Mouse (Mus musculus) CH12.LX (cell line): ENCODE results near the gene Hddc2. TPM values are rescaled to one million over a fixed set of nuclear protein-coding genes. Genes with fewer than 3 reads are reported as not detected.

Experiments
- DNase-seq: peaks from one replicate; pipeline ENCODE4 v3.0.0-alpha.2; 2013; ENCODE audit errors: extremely low read depth
- H3K27ac ChIP-seq: 2 replicates; pipeline ENCODE4 v1.5.1; 2012; ENCODE audit warnings: low read depth, mild to moderate bottlenecking, control low read depth, moderate library complexity; ENCODE audit not compliant: insufficient read depth
- H3K27me3 ChIP-seq: replicated peaks from 2 replicates; pipeline ENCODE3; 2012; ENCODE audit warnings: inconsistent platforms
- H3K36me3 ChIP-seq, 2 experiments: replicated peaks in 1 of 2; 2 replicates each; pipeline versions ENCODE3 to v1.6.1; 2012; ENCODE audit warnings: inconsistent platforms in 1 of 2, low read length in 1 of 2, mild to moderate bottlenecking in 1 of 2, mixed read lengths in 1 of 2, moderate library complexity in 1 of 2; ENCODE audit not compliant: control insufficient read depth in 1 of 2, insufficient read depth in 1 of 2
- H3K4me1 ChIP-seq, 2 experiments: 2 replicates each; pipeline ENCODE4 v1.6.1; 2012; ENCODE audit warnings: inconsistent platforms in 1 of 2, moderate library complexity in 1 of 2; ENCODE audit not compliant: insufficient read depth in 2 of 2, control insufficient read depth in 1 of 2
- H3K4me2 ChIP-seq: 2 replicates; pipeline ENCODE4 v1.6.1; 2012; ENCODE audit warnings: low read depth, mild to moderate bottlenecking, control low read depth; ENCODE audit not compliant: poor library complexity, insufficient read depth, severe bottlenecking
- H3K4me3 ChIP-seq, 3 experiments: fragments of 150-350 bp in 1 of 3; sonication (generic) in 1 of 3; replicated peaks in 1 of 3; 2 replicates each; pipeline versions ENCODE3 to v1.5.1; 2011 to 2012; ENCODE audit warnings: low read depth in 2 of 3, low read length in 2 of 3, mild to moderate bottlenecking in 2 of 3, moderate library complexity in 2 of 3, control low read depth in 1 of 3, improper control_type of control experiment in 1 of 3, inconsistent platforms in 1 of 3, mixed read lengths in 1 of 3; ENCODE audit not compliant: poor library complexity in 1 of 3
- H3K79me2 ChIP-seq: replicated peaks from 2 replicates; pipeline ENCODE4 v1.6.1; 2012; ENCODE audit warnings: mild to moderate bottlenecking, moderate library complexity; ENCODE audit not compliant: control insufficient read depth, poor library complexity, insufficient read depth, severe bottlenecking; ENCODE audit errors: extremely low read depth
- H3K9ac ChIP-seq: 2 replicates; pipeline ENCODE4 v1.6.1; 2012; ENCODE audit warnings: low read depth, mild to moderate bottlenecking, control low read depth, moderate library complexity; ENCODE audit not compliant: insufficient read depth
- H3K9me3 ChIP-seq: replicated peaks from 2 replicates; pipeline ENCODE3; 2012; ENCODE audit warnings: low read length, inconsistent platforms, mixed read lengths
- BHLHE40 ChIP-seq: IDR thresholded peaks from 2 replicates; pipeline ENCODE4 v1.6.1; 2011; ENCODE audit warnings: mild to moderate bottlenecking, low read depth, low read length, improper control_type of control experiment
- ELF1 ChIP-seq: IDR thresholded peaks from 2 replicates; pipeline ENCODE4 v1.6.1; 2014; ENCODE audit warnings: low read depth, mild to moderate bottlenecking, inconsistent platforms, low read length, improper control_type of control experiment
- EP300 ChIP-seq: IDR thresholded peaks from 2 replicates; pipeline ENCODE4 v1.6.1; 2011; ENCODE audit warnings: low read length, improper control_type of control experiment
- GABPA ChIP-seq: IDR thresholded peaks from 2 replicates; pipeline ENCODE4 v1.6.1; 2012; ENCODE audit warnings: low read depth, low read length, improper control_type of control experiment, inconsistent platforms; ENCODE audit not compliant: insufficient replicate concordance
- JUN ChIP-seq: IDR thresholded peaks from 2 replicates; pipeline ENCODE4 v1.6.1; 2011; ENCODE audit warnings: low read depth, mild to moderate bottlenecking, low read length, improper control_type of control experiment, moderate library complexity; ENCODE audit not compliant: insufficient read depth
- JUND ChIP-seq: conservative IDR thresholded peaks from 2 replicates; pipeline ENCODE4 v1.6.1; 2011; ENCODE audit warnings: low read depth, low read length, improper control_type of control experiment
- MAZ ChIP-seq: IDR thresholded peaks from 2 replicates; pipeline ENCODE4 v1.6.1; 2012; ENCODE audit warnings: low read depth, mild to moderate bottlenecking, inconsistent platforms, low read length, improper control_type of control experiment, moderate library complexity
- MXI1 ChIP-seq: IDR thresholded peaks from 2 replicates; pipeline ENCODE4 v1.6.1; 2011; ENCODE audit warnings: mild to moderate bottlenecking, low read depth, low read length, improper control_type of control experiment
- MYC ChIP-seq: IDR thresholded peaks from 2 replicates; pipeline ENCODE4 v1.6.1; 2011; ENCODE audit warnings: low read depth, mild to moderate bottlenecking, improper control_type of control experiment, low read length
- NELFE ChIP-seq: IDR thresholded peaks from 2 replicates; pipeline ENCODE4 v1.6.1; 2011; ENCODE audit warnings: low read depth, low read length, improper control_type of control experiment
- NRF1 ChIP-seq: IDR thresholded peaks from 2 replicates; pipeline ENCODE4 v1.6.1; 2014; ENCODE audit warnings: low read depth, mild to moderate bottlenecking, inconsistent platforms, low read length, improper control_type of control experiment, moderate library complexity
- PAX5 ChIP-seq: IDR thresholded peaks from 2 replicates; pipeline ENCODE4 v1.6.1; 2012; ENCODE audit warnings: low read length, inconsistent platforms, mixed read lengths
- POLR2AphosphoS2 ChIP-seq: IDR thresholded peaks from 2 replicates; pipeline ENCODE4 v1.6.1; 2011; ENCODE audit warnings: low read depth, low read length, improper control_type of control experiment
- RAD21 ChIP-seq: IDR thresholded peaks from 2 replicates; pipeline ENCODE4 v1.6.1; 2011; ENCODE audit warnings: low read depth, mild to moderate bottlenecking, low read length, improper control_type of control experiment, moderate library complexity
- TBP ChIP-seq: conservative IDR thresholded peaks from 2 replicates; pipeline ENCODE4 v1.6.1; 2011; ENCODE audit warnings: low read depth, low read length, improper control_type of control experiment
- UBTF ChIP-seq: IDR thresholded peaks from 2 replicates; pipeline ENCODE4 v1.6.1; 2012; ENCODE audit warnings: low read depth, mild to moderate bottlenecking, inconsistent platforms, low read length, improper control_type of control experiment, moderate library complexity
- ZC3H11A ChIP-seq: IDR thresholded peaks from 2 replicates; pipeline ENCODE4 v1.6.1; 2012; ENCODE audit warnings: low read depth, mild to moderate bottlenecking, inconsistent platforms, low read length, improper control_type of control experiment
- ZKSCAN1 ChIP-seq: IDR thresholded peaks from 2 replicates; pipeline ENCODE4 v1.6.1; 2012; ENCODE audit warnings: low read depth, inconsistent platforms, low read length, improper control_type of control experiment, borderline replicate concordance
- dilution Hi-C: fragments of 300-500 bp; cut with MboI; formaldehyde crosslinking; loops from 2 replicates; pipeline ENCODE4 v1.14.3; 2020; ENCODE audit warnings: low sequenced_read_pairs; ENCODE audit not compliant: extremely low pct_unique_long_range_greater_than_20kb, extremely low pct_ligation_motif_present
- in situ Hi-C: fragments of 300-500 bp; cut with MboI; formaldehyde crosslinking; loops from 3 replicates; pipeline ENCODE4 v1.14.3; 2019; ENCODE audit warnings: low sequenced_read_pairs, low pct_ligation_motif_present, low pct_unique_long_range_greater_than_20kb, mixed read lengths
- polyA plus RNA-seq: library from polyadenylated mRNA; unstranded; fragments of >175 nt; gene quantifications from 2 replicates; pipeline ENCODE4 v1.2.1, GENCODE M21; 2012; ENCODE audit warnings: low read depth; ENCODE audit not compliant: insufficient read length
- total RNA-seq, 2 experiments: library from RNA; depleted of rRNA; stranded (reverse); fragments of 300-350 nt in 1 of 2; fragments of >200 nt in 1 of 2; gene quantifications; 2 replicates each; pipeline ENCODE4 v1.2.3; 2012 to 2014

Hddc2 gene
- total and polyA plus RNA-seq, 3 experiments, result 51.5 to 93.0 (median 51.7) TPM

GRCm38 (mm10) chr10:31303446-31303845 is 9.7 kb upstream of the Hddc2 start:
- no peaks in the 10 kb centered on the region for H3K9me3 ChIP-seq
- H3K9ac ChIP-seq, result no peak overlapping the region
- no peak for TF ChIP-seq NELFE
- TF ChIP-seq MAZ, result no peak
- H3K4me1 ChIP-seq, result no peaks in the 10 kb centered on the region
- no peak overlapping the region for H3K27ac ChIP-seq
- no peak for DNase-seq
- dilution Hi-C loops (no loop called here), in situ Hi-C loops (loop anchor here (5.0 to 25.0 kb wide), 2 partner anchors 476 to 691 kb away; partner anchors contain the start of gene Trmt11)
- H3K4me3 ChIP-seq, result no peak overlapping the region
- H3K4me2 ChIP-seq, result peak overlapping the region; percentile 36
- no peaks in the 10 kb centered on the region for H3K79me2 ChIP-seq
- H3K36me3 ChIP-seq, result no peaks in the 10 kb centered on the region
- H3K27me3 ChIP-seq, result no peaks in the 10 kb centered on the region

- no peaks in the 10 kb centered on the region for H3K36me3 ChIP-seq
- dilution Hi-C loops, result no loop called here
- no peak overlapping the region for H3K9ac ChIP-seq
- no peaks in the 10 kb centered on the region for H3K9me3 ChIP-seq
- DNase-seq, result no peak
- H3K4me2 ChIP-seq, result no peak overlapping the region
- H3K4me3 ChIP-seq, result no peak overlapping the region
- H3K27me3 ChIP-seq, result no peaks in the 10 kb centered on the region
- no peak overlapping the region for H3K27ac ChIP-seq
- H3K79me2 ChIP-seq, result no peaks in the 10 kb centered on the region
- no peaks in the 10 kb centered on the region for H3K4me1 ChIP-seq
- TF ChIP-seq JUND (no peak), MXI1 (no peak), POLR2AphosphoS2 (no peak), UBTF (no peak), PAX5 (no peak), GABPA (no peak), MYC (no peak), NELFE (no peak), ZKSCAN1 (no peak)
- in situ Hi-C loops, result loop anchor here (25.0 kb wide), 1 partner anchor 695 kb away; the partner anchor contains the start of gene Trmt11
Observed at GRCm38 (mm10) chr10:31307024-31307598, 6.1 kb upstream of the Hddc2 start.

- TF ChIP-seq EP300 (no peak), BHLHE40 (no peak), RAD21 (no peak), NRF1 (no peak), ELF1 (no peak), PAX5 (no peak), GABPA (no peak), JUN (no peak), JUND (no peak), TBP (no peak), ZC3H11A (no peak)
- H3K9ac ChIP-seq, result no peak overlapping the region
- H3K79me2 ChIP-seq, result no peaks in the 10 kb centered on the region
- peaks cover 2 to 14% of the 10 kb centered on the region in 2 experiments; a peak in 3 of 4 replicates for H3K4me1 ChIP-seq
- no peak overlapping the region for H3K4me3 ChIP-seq
- H3K27ac ChIP-seq, result no peak overlapping the region
- peaks cover 23 to 70% of the 10 kb centered on the region in 2 experiments for H3K36me3 ChIP-seq
- H3K4me2 ChIP-seq, result no peak overlapping the region
- no peaks in the 10 kb centered on the region for H3K27me3 ChIP-seq
- in situ Hi-C loops (loop anchor here (25.0 kb wide), 1 partner anchor 706 kb away; the partner anchor contains the start of gene Trmt11), dilution Hi-C loops (no loop called here)
- no peak for DNase-seq
- no peaks in the 10 kb centered on the region for H3K9me3 ChIP-seq
Observed at GRCm38 (mm10) chr10:31318491-31318890, 5.3 kb downstream of the Hddc2 start.
